Mouse (Mus musculus): ENCODE data around the gene Lpcat1.

Lpcat1 gene

DNA sequence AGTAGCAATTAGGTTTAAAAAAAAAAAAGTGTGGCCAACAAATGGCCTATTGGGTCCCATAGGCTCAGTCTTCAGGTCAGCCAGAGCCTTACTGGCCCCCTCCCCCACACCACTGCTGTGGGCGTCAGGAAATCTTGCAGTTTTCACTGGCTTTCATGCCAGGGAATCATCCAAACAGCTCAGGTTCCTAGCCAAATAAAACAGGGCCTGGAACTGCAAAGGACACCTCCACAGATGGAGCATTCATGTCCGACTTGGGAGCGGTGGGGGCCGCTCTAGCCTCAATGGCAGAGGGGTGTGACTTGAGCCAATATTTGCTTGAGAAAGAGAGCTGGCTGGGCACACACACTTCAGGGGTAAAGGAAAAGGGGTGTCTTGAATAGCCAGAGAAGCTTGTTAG lies 20.5 kb upstream of the Lpcat1 start:
- DNase-seq (ENCODE audit: low read depth, low spot score): no peak

DNA sequence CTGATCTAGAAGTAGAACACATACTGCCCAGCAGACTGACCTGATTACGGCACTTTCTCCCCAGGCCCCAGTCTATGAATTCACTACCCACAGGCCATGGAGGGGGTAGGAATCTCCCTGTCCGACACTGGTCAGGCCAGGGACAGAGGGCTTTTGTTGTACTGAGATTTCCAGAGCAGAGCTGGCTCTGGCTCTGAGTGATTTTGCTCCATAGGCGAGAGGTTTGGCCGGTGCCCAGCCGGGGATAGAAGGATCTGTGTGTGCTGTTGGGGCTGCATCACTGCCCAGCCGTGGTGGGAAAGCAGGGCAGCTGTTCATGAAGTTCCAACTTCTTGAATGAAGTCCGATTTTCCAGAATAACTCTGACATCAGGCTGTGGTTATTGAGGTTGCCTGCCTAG lies 20.1 kb upstream of the Lpcat1 start:
- DNase-seq (ENCODE audit: low read depth, low spot score): no peak

DNA sequence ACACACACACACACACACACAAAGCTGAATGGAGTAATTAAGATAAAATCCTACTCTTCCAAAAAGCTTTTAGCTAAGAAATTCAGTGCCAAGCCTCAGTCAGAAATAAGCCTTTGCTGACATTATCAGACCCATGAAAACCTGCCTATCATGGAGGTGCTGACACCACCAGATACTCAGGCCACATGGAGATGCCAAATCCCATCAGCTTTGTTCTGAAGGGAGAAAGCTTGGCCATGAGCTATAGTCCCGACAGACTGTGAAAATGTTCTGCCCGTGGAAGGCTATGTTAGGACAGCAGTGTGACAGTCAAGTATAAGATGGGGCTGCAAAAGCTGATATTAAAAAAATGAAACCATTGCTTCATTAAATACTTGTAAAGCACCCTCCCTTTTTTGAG lies 19.5 kb upstream of the Lpcat1 start:
- DNase-seq (ENCODE audit: low read depth, low spot score): no peak

DNA sequence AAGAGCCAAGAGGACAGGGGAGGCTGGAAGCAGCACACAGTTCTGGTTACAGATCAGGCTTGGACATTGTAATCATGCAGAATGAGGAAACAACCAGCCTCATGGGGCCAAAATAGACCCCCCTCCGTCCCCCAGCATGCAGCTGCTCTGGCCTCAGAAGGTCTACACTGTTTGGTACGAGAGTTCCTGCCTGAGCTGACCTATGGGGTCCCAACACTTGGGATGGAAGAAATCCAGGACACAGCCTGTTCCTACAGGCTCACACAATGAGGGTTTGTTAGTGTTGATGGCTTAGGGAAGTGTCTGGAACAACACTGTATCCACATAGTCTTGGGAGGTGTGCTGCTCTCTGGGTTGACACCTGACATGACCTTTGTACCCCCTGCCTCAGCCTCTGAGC lies 18.8 kb upstream of the Lpcat1 start:
- DNase-seq (ENCODE audit: low read depth, low spot score): no peak

DNA sequence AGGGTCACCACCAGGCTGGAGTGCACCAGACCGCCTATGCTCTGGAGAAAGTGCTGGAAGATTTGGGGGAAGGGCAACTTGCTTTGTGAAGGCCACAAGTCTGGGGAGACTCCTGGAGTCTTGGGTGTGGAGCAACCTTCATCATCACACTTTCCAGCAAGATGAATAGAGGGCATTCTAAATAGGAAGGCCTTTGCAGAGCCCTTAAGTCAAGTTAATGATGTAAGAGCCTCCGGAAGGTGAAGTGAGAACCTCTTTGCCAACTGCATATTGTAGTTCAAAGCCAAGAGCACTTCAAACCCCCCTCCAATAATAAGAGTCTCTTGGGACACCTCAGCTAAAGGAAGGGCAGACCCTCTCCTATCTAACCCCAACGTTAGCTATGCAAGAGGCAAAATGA lies 18.3 kb upstream of the Lpcat1 start:
- DNase-seq (ENCODE audit: low read depth, low spot score): no peak

DNA sequence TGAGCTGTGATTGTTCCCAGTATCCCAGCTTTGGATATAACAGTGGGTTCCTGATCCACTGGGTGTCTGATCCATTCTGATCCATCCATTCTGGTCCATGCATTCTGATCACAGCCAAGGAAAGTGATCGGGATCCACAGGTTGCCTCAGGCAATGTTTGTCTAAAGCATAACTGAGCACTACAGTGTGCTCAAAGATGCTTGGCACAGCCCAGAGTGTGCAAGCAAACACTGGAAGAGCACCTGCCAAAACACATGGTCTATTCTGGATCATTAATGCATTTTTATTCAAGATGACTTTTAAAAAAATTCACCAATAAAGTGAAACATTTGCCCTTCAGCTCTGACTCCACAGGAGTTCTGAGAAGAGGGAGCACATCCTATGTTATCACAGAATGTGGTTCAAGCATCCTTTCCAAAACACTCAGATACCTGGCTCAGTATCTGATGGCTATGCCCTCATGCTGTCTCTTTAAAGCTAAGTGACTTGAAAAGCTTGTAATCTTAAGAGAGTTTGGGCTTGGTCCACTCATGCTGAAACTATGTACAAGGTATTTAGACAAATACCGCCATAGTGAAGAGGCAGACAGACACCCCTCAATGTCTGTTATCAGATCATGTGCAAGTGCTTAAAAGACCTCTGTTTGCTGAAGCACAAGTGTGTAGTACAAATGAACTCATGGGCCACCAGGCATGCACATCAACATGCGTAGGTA lies 13.3 kb upstream of the Lpcat1 start:
- no peak for DNase-seq (ENCODE audit: low read depth, low spot score)

DNA sequence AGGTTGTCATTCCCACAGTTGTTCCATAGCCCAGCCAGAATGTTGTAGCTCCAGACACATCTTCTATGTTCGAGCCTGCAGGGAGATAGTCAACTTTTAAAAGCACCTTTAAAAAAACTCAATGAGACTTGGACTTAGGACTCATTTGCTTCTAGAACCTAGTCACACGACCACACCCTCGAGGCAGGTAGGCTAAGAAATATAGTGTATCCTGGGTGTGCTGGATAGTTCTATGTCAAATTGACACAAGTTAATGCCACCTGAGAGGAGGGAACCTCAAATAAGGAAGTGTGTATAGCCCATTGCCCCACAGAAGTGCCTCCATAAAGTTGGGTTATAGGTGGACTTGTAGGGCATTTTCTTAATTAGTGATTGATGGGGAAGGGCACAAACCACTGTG lies 11.7 kb upstream of the Lpcat1 start:
- no peak for DNase-seq (ENCODE audit: low read depth, low spot score)

DNA sequence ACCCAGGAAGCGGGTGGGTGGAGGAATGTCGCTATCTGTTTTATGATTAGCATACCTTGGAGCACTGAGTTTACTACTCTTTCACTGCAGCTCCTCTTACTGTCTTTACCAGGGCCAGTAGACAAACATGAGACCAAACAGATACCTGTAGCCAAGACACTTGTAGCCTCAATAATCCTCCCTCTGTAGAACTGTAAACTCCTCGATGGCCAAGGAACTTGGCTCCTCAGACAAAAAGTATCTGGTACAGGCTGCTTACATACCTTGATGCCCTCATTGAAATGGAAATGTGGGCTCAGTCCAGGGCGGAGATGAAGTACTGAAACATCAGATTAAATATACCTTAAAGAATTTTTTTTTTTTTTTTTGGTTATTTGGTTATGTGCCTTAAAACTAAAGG lies 9.7 kb upstream of the Lpcat1 start:
- DNase-seq (ENCODE audit: low read depth, low spot score): peak; percentile 42

DNA sequence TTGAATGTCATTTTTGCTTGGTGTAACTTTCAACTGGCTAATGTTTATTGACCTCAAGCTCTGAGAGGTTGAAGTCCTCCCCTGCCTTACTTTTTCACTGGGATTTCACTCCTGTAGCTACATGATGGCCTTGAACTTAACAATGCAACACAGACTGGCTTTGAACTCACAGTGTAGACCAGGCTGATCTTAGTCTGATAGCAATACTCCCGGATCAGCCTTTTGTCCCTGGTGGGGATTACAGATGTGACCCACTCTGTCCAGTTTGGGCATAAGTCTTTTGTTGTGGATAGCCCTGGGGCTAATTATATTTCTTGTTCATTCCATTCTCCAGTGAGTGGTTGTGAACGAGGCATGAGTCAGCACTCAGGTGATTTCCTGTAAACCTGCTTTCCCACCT lies 9.3 kb upstream of the Lpcat1 start:
- peak; percentile 60 for DNase-seq (ENCODE audit: low read depth, low spot score)

DNA sequence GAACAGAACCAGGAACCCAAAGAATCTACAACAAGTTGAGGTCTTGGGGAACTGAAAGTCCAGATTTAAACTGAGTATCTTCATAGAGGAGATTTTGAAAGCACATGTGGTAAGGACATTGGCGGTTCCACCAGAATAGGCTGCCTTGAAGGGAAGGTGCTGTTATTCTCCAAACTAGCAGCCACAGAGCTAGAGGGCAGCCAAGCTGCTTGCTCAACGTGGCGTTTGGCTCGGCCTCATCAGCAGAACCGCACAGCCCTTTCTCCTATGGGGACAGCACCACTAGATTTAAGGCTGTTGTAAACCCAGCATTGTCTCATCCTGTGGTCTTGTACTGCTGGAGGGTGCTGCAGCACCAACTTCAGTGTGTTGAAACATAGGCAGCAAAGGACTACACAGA lies 8.3 kb upstream of the Lpcat1 start:
- DNase-seq (ENCODE audit: low read depth, low spot score): peak; percentile 16

DNA sequence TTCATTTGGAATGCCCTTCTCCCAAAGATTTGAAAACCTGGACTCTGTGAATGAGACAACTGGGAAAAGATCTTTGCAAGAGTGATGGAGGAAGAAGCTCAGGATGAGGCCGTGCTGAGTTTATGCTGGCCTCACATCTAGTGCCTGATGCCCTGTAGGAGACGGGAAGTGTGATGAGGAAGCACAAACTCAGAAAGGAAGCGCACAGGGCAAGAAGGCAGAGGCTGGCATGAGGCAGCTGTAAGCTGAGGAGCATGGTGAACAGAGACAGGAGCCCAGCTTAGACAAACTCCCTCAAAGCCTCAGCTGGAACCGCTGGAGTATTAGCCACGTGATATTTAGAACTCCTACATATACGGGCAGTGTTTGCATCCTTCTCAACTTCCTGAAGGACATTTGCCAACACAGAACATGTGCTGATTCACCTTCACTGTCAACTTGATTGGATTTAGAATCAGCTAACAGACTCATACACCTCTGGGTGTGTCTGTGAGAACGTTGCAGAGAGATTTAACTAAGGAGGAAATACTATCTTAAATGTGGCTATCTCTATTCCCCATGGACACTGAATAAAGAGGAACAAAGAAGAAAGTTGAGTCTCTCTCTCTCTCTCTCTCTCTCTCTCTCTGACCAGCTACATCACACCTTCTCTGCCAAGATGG lies 7.7 kb upstream of the Lpcat1 start:
- no peak for DNase-seq (ENCODE audit: low read depth, low spot score)

DNA sequence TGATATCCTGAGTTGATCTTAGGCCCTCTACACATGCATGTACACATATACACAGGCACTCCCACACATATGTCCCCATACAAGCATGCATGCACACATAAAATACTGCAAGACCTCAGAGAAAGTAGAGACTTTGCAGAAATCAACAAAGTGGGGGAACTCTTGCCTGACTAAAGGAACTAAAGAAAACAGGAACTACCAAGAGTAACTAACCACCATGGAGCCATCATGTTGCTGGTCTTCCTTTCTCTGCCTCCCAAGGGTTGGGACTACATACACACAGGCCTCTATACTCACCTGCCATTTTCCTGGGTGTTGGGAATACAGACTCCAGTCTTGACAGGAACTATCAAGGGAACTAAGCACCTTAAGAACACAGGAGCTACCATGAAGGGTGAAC lies 5.4 kb upstream of the Lpcat1 start:
- DNase-seq (ENCODE audit: low read depth, low spot score): no peak

DNA sequence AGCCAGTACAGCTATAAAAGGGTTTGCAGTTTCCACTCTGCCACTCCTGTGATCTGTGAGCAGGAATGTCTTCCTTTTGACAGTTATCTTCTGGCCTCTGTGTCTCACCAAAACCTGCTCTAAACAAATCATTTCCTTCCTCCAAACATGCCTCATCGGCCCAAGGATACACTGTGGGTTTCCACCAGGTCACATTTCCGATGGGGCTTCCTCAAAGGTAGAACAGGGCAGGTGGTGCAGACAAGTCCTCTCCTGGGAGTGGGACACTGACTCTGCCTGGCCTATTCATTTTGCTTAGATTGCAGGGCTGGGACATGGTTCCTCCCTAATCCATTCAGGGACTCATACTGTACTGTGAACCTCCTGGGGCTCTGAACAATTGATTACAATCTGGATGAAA lies 1.8 kb upstream of the Lpcat1 start:
- peak; percentile 16 for DNase-seq (ENCODE audit: low read depth, low spot score)

DNA sequence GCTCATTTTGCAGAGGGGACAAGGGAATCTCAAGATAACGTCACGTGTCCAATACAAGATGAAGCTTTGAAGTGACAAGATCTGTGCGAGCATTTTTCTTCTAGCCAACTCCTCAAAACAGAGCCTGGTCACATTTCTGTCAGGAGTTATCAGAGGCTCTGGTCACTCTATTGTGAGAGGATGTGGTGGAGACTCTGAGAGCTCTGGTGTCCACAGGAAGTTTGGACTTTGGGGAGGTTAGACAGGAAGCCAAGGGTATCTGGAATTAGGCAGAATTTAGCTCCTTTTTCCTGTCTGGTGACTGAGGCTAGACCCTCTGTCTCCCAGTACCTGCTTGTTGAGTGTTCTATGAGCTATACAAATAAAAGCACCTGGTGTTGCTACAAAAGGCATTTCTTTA lies 586 bp upstream of the Lpcat1 start:
- no peak for DNase-seq (ENCODE audit: low read depth, low spot score)

DNA sequence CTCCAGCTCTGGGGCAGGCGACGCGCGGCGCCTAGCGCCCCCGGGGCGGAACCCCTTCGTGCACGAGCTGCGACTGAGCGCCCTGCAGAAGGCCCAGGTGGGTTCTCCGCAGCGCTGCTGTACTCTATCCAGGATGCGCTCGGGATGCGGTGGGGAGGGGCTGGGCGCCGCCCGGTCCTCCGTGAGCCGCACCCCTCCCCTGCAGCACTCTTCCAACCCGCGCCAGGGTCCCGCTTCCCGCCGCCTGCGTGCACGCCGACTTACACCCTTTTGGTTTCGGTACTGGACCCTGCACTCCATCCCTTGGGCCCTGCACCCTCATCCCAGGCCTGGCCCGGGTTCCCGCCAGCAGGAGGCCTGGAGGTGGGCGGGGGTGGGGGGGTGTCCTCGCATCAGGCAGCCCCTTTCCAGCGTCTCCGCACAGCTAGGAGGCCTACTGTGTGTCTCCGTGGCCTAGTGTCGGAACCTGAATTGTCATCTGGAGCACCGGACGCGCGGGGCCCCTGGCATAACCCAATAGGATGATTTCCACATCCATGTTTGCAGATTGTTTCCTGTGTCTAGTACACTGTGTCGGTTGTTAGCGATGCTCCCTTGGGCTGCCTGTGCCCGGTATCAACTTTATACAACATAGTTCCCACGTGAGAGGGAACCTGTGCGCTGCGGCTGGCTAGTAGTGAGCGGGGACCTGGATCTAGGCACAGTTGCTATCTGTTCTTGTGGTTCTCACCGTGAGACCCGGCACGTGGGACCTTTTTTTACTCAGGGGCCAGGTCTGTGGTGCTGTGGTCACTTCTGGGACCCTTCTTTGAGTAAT lies 632 bp downstream of the Lpcat1 start:
- peak; percentile 65 for DNase-seq (ENCODE audit: low read depth, low spot score)

DNA sequence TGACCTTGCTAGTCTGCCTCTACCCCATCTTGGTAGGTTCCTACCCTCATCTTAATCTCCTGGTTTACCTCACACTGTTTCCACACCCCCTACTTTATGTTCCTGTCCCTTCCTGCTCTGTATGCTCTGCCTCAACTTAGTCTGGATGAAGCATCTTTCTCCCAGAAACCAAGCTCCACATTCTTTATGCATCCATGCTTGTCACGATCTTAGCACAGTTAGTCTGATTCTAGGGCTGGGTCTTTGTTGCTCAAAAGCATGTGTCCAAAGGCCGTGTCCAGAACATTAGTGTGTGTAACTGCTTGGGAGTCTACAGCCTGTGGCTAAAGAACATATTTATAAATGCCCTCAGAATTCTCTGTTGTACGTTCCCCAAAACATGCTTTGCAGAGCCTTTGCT lies 1.8 kb downstream of the Lpcat1 start:
- no peak for DNase-seq (ENCODE audit: low read depth, low spot score)

DNA sequence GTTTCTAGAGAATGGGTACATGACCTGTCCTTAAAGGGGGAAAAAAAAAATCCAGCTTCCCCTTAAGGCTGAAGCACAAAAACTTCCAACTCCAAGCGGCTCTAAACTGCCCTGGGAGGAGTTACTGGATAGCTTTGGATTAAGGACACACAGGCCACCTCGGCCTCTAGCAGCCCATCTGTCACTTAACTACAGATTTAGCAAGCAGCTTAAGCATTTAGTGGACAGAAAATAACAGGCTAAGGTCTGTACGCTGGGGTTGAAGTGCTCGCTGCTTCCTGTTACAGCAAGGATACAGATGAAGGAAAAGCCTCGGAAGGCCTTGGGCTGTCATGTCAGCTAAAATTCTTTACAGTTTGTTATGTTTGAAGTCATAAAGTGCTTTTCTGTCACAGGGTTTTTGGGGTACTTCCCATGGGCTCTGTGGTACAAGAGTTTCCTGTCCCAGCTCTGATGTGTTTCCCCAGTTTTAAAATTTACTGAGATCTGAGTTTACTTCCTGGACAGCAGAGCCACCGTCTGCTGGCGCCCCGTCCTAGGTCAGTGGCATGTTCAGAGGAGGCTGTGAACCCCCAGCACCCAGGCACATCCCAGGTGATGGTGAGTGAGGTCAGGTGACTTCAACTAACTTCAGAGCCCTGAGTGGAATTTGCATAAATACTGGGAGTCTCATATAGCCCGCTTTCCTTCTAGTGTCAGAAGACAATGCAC lies 2.4 kb downstream of the Lpcat1 start:
- DNase-seq (ENCODE audit: low read depth, low spot score): no peak

DNA sequence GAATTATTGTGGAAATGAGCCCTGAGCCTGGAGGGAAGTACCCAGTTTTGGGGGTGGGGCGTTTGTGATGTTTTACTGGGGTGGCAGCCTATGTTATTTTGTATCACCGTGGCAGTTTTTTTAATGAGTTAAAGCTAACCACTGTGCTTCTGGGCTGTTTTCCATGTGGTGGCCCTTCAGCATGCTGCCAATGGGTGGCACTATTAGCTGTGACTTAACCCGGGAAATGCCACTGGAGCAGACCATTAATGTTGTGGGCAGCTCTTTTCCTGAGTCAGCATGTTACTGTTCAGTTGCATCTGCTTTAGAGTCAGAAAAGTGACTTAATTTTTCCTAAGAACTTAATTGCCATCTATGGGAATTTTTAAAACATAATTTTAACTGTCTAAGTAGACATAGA lies 5.5 kb downstream of the Lpcat1 start:
- DNase-seq (ENCODE audit: low read depth, low spot score): no peak

DNA sequence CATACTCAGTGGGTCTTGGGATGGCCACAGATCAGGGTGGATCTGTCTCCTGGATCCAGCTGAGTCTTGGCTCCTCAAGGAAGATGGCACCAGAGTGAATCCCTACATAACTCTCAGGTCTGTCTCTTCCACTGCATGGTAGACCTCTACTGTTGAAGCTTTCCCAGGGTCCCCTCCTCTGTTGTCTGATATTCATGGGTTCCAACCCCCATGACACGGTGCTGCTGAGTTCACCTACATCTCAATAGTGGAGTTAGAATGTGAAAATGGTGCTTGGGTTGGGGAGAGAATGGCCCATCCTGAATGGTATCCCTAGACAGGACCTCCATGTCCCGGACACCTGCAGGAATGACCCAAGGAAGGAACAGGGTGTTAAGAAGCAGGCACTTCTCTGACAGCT lies 6.7 kb downstream of the Lpcat1 start:
- DNase-seq (ENCODE audit: low read depth, low spot score): no peak

DNA sequence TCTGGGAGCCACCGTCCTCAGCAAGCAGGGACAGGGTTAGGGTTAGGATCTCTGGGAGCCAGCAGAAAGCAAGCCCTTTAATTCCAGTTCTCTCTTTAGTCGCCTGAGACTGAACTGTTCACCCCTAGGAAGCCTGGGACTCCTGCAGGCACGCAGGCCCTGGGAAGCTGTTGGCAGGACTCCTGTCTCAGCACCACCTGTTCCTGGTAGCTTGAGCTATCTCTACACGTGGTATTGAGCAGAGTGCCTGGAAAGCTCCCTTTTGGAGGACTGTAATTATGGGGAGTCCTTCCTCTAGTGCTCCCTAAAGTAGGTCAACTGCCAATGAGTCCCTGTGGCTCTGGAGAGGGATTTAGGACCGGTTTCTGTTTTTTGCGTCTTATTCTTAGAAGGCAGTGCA lies 7.2 kb downstream of the Lpcat1 start:
- DNase-seq (ENCODE audit: low read depth, low spot score): no peak

DNA sequence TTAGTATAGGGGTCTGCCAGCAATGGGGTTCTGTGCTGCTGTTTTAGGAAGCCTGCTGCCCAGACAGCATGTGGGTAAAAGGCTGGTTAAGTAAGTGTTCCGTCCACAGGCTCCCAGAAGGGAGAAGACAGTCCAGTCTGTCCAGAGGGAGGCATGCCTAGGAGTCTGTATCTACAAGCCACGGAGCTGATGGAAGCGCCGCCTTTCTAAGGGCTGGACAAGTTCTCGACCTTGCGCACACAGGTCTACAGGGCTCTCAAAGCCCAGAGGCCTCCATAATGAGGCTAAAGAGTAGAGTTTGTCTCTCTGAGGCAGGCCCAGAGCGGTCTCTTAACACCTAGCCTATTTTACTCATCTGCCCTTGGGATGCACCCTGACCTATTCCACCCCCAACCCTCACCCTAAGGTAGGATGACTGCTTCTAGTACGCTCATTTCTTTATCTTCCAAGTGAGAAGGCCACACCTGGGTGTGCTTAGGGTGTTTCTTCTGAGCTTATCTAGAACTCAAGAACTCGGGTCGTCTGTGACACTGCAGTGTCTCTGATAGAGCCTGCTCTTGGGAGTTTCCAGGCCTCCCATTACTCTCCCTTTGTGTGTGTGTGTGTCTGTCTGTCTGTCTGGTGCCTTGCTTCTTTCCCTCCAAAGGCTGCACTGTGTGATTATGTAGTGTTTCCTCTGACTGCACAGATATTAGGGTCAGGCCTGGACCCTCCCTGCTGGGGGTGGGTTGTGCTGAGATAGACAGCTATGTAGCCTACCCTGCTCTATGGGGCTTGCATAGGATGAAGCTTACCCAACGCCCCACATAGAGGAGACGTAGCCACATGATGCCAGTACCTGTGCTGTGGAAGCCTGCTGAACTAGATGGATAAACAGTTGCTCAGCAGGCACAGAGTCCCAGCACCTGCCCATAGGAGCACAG lies 8.3 kb downstream of the Lpcat1 start:
- DNase-seq (ENCODE audit: low read depth, low spot score): no peak
